ENCODE assay signal across 7 mouse cellular contexts in genomic region chr2:84890045-84890340, GRCm38 (mm10). TPM values are rescaled to one million over a fixed set of nuclear protein-coding genes. Genes with fewer than 3 reads are reported as not detected.
DNase-seq lines count a peak whose midpoint lies in the region; ATAC-seq and TF ChIP-seq lines count a peak whose summit lies in the region.

No protein-coding gene starts in this region.

- H3K9me3 ChIP-seq in ES-Bruce4 (replicated peaks; ENCODE audit: control insufficient read depth, insufficient read depth, low read length, poor library complexity, severe bottlenecking) = no peaks in the 10 kb centered on the region
- H3K9me3 ChIP-seq in heart, embryonic 14.5 days (ENCODE audit: control insufficient read depth, low read length) = no peaks in the 10 kb centered on the region

- H3K27me3 ChIP-seq in ES-Bruce4 (ENCODE audit: control insufficient read depth, insufficient read depth, low read length, poor library complexity, severe bottlenecking) = peaks cover 19% of the 10 kb centered on the region
- peaks cover 63% of the 10 kb centered on the region for H3K27me3 ChIP-seq in heart, embryonic 14.5 days (ENCODE audit: control insufficient read depth, insufficient read depth, low read length)

- H3K27ac ChIP-seq in ES-Bruce4 (ENCODE audit: insufficient read depth, low read length) = no peak overlapping the region
- no peak overlapping the region for H3K27ac ChIP-seq in heart, embryonic 14.5 days (replicated peaks in 1 of 2; ENCODE audit: control insufficient read depth in 1 of 2, insufficient read depth in 1 of 2, low read depth in 2 of 2, low read length in 2 of 2)

- WGBS in heart, embryonic 14.5 days = 0% methylated on average over 5 of the region's 5 CpGs

- no peak for TF ChIP-seq POLR2A in ES-Bruce4 (IDR thresholded peaks at IDR 0.05; ENCODE audit: insufficient read depth, low read length)

- TF ChIP-seq CTCF in ES-Bruce4 (IDR thresholded peaks at IDR 0.05; ENCODE audit: low read depth, low read length) = peak; percentile 85

- H3K9ac ChIP-seq in ES-Bruce4 (ENCODE audit: low read depth, poor library complexity, severe bottlenecking) = no peak overlapping the region
- no peak overlapping the region for H3K9ac ChIP-seq in heart, embryonic 14.5 days (ENCODE audit: low read length)

- DNase-seq in adrenal gland, adult 18-20 months (ENCODE audit: low spot score in 2 of 2) = peak; percentile 76 to 77
- peak; percentile 92 for DNase-seq in embryo, embryonic 10.5 days (ENCODE audit: low spot score)
- peak; percentile 87 to 89 for DNase-seq in kidney, postnatal 4 days
- DNase-seq in lung, postnatal 36 days = peak; percentile 92
- DNase-seq in skeletal muscle tissue, adult 2 months (ENCODE audit: low read depth, low spot score) = peak; percentile 68

- TF ChIP-seq EP300 in ES-Bruce4 (IDR thresholded peaks at IDR 0.05; ENCODE audit: insufficient read depth, low read depth, low read length) = no peak

- H3K4me2 ChIP-seq in heart, embryonic 14.5 days (ENCODE audit: low read length) = peak overlapping the region; percentile 82; the same call in 1 of the 2 replicates

- no peak overlapping the region for H3K4me3 ChIP-seq in ES-Bruce4 (ENCODE audit: low read depth, low read length)
- H3K4me3 ChIP-seq in heart, embryonic 14.5 days (ENCODE audit: control insufficient read depth in 1 of 2, insufficient read depth in 1 of 2, low read depth in 1 of 2, low read length in 2 of 2) = no peak overlapping the region

- H3K4me1 ChIP-seq in ES-Bruce4 (ENCODE audit: control insufficient read depth, insufficient read depth, low read length) = no peaks in the 10 kb centered on the region
- peaks cover 13 to 32% of the 10 kb centered on the region in 2 experiments for H3K4me1 ChIP-seq in heart, embryonic 14.5 days (ENCODE audit: control insufficient read depth in 2 of 2, insufficient read depth in 2 of 2, low read length in 2 of 2)

- ATAC-seq in heart, embryonic 14.5 days (ENCODE audit: insufficient number of reproducible peaks, insufficient read depth, low FRiP score, low read depth) = no peak

- no peaks in the 10 kb centered on the region for H3K36me3 ChIP-seq in ES-Bruce4 (ENCODE audit: control insufficient read depth, insufficient read depth, low read length, poor library complexity, severe bottlenecking)
- no peaks in the 10 kb centered on the region for H3K36me3 ChIP-seq in heart, embryonic 14.5 days (ENCODE audit: control insufficient read depth, insufficient read depth, low read length)

RNA-seq across cellular contexts. Expression of gene Rtn4rl2, which starts 3.5 kb away (rescaled TPM):
- not detected in 2 replicates for polyA plus RNA-seq in ES-Bruce4 (2011; ENCODE audit: insufficient read depth, insufficient read length, low read depth, missing spikeins)
- total RNA-seq in adrenal gland, adult 18-20 months (2021) = 1 to 10 TPM; 1.9 to 2.4 TPM
- 2.2 TPM in 2 replicates for polyA plus RNA-seq in heart, embryonic 14.5 days (2014; fragmentation: Nextera tagmentation; extraction: Ambion mirVana)

RNA-seq across cellular contexts. Expression of gene Slc43a3, which starts 46.4 kb away (rescaled TPM):
- polyA plus RNA-seq in ES-Bruce4 (2011; ENCODE audit: insufficient read depth, insufficient read length, low read depth, missing spikeins) = 4.4 and 4.9 TPM in 2 replicates
- total RNA-seq in adrenal gland, adult 18-20 months (2021) = 10 to 100 TPM; 61.3 to 67.3 TPM
- polyA plus RNA-seq in heart, embryonic 14.5 days (2014; fragmentation: Nextera tagmentation; extraction: Ambion mirVana) = 33.7 and 34.2 TPM in 2 replicates

RNA-seq across cellular contexts. Expression of gene Slc43a1, which starts 51.3 kb away (rescaled TPM):
- polyA plus RNA-seq in ES-Bruce4 (2011; ENCODE audit: insufficient read depth, insufficient read length, low read depth, missing spikeins) = 11.5 and 12.3 TPM in 2 replicates
- 1 to 10 TPM; 9.3 to 9.4 TPM for total RNA-seq in adrenal gland, adult 18-20 months (2021)
- 9.2 and 10.5 TPM in 2 replicates for polyA plus RNA-seq in heart, embryonic 14.5 days (2014; fragmentation: Nextera tagmentation; extraction: Ambion mirVana)
